Mouse (Mus musculus) adrenal gland, postnatal 36 days (tissue): ENCODE measurements at regions not wholly inside any gene's neighbourhood (a gene's known extent, or its start where the extent isn't known, plus 50 kb on each side); places are given as distances from the start of the nearest gene placed in this dataset.
A peak's percentile ranks its signal among the peaks of the same experiment; 100 is the strongest.

ENCODE experiments used
- DNase-seq, 2 experiments: peaks; one replicate each; pipeline ENCODE4 v3.0.0; 2021; ENCODE audit warnings: mixed read lengths in 1 of 2

GRCm38 (mm10) chr5:127129495-127129894, 112.1 kb upstream of the Tmem132c start:
- DNase-seq = no peak

GRCm38 (mm10) chr5:127134441-127134840, 107.2 kb upstream of the Tmem132c start:
- DNase-seq = no peak

DNA sequence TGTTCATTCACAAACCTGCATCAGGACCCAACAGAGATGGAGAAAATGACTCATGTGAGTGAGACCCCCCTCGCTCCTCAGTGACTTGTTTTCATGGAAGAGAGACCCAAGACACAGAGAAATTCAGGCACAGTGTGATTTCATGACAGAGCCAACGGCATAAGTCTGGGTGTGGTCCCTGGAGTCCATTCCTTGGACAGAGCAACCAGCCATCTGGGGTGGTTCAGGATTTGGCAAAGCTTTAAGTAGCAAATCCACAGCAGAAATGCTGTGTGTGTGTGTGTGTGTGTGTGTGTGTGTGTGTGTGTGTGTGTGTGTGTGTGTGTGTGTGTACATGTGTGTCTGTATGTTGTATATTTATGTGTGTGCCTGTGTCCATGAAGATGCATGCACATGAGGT, 101.0 kb upstream of the Tmem132c start:
- no peak for DNase-seq

- peak; percentile 7 to 25 for DNase-seq
Observed at GRCm38 (mm10) chr5:127160292-127160691, 81.3 kb upstream of the Tmem132c start.

DNA sequence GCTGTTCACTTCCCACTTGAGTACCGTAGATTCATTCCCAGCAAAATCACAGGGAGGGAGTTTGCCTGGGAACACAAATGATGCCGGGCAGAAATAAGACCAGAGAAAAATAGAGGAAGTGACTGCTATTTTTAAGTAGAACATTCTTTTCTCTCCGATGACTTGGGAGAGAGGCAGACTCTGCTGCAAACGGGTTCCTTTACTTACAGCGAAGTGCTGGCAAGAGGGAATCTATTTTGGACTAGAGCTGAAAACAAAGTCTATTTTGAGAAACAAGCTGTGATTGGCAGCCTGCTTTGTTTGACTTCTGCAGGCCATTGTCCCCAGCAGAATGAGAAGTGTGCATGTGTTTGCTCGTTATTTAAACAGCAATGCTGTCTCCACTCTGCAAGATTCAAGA, 78.2 kb upstream of the Tmem132c start:
- no peak for DNase-seq

DNA sequence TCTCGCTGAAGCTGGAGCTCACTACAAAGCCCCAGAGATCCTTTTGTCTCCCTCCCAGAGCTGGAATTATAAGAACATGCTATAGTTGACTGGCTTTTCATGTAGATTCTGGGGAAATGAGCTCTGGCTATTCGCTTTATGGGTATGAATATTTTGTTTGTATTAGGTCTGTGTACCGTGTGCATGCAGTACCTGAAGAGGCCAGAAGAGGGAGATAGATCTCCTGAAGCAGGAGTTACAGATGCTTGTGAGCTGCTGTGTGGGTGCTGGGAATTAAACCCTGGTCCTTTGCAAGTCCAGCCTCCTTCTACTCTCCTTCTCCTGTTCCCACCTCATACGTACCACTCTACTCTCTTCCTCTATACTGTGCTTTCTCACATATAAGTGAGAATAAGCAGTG, 52.6 kb upstream of the Tmem132c start:
- no peak for DNase-seq
